Mouse (Mus musculus) midbrain, embryonic 13.5 days (tissue): ENCODE measurements at regions not wholly inside any gene's neighbourhood (a gene's known extent, or its start where the extent isn't known, plus 50 kb on each side); places are given as distances from the start of the nearest gene placed in this dataset.
"Not testable (repeated sequence)": the region's sequence is repeated elsewhere in the genome, so short reads cannot be mapped to it uniquely, and the experiment has no call there.

Source experiments
- ATAC-seq: fragments of 200-750 bp; cut with Nextera tagmentation; 2 replicates; pipeline ENCODE4 v1.8.0; 2017; ENCODE audit warnings: mild to moderate bottlenecking, moderate TSS enrichment, moderate library complexity
- H3K27ac ChIP-seq: fragments of 300-500 bp; sonication (generic); 2 replicates; pipeline ENCODE4 v1.5.1; 2015; ENCODE audit warnings: inconsistent platforms, mild to moderate bottlenecking, moderate library complexity
- H3K27me3 ChIP-seq: fragments of 300-500 bp; sonication (generic); 2 replicates; pipeline ENCODE4 v1.6.1; 2015; ENCODE audit warnings: mild to moderate bottlenecking, inconsistent platforms
- H3K36me3 ChIP-seq: fragments of 300-500 bp; sonication (generic); 2 replicates; pipeline ENCODE4 v1.6.1; 2015; ENCODE audit warnings: mild to moderate bottlenecking, inconsistent platforms
- H3K4me1 ChIP-seq: fragments of 300-500 bp; sonication (generic); replicated peaks from 2 replicates; pipeline ENCODE4 v1.6.1; 2015; ENCODE audit warnings: inconsistent platforms
- H3K4me2 ChIP-seq: fragments of 300-500 bp; sonication (generic); replicated peaks from 2 replicates; pipeline ENCODE4 v1.6.1; 2015; ENCODE audit warnings: moderate library complexity, mild to moderate bottlenecking, inconsistent platforms
- H3K4me3 ChIP-seq: fragments of 300-500 bp; sonication (generic); replicated peaks from 2 replicates; pipeline ENCODE4 v1.5.1; 2015; ENCODE audit warnings: mild to moderate bottlenecking, inconsistent platforms
- H3K9ac ChIP-seq: fragments of 300-500 bp; sonication (generic); replicated peaks from 2 replicates; pipeline ENCODE4 v1.6.1; 2015; ENCODE audit warnings: mild to moderate bottlenecking, inconsistent platforms
- H3K9me3 ChIP-seq: fragments of 300-500 bp; sonication (generic); 2 replicates; pipeline ENCODE4 v1.6.1; 2016; ENCODE audit warnings: mild to moderate bottlenecking, inconsistent platforms
- WGBS: fragments of 180-500 bp; shearing (Covaris S2); methylation state at CpG from one replicate; pipeline ENCODE4 v1.1.7; 2015; 5-methylcytosine and 5-hydroxymethylcytosine counted together

DNA sequence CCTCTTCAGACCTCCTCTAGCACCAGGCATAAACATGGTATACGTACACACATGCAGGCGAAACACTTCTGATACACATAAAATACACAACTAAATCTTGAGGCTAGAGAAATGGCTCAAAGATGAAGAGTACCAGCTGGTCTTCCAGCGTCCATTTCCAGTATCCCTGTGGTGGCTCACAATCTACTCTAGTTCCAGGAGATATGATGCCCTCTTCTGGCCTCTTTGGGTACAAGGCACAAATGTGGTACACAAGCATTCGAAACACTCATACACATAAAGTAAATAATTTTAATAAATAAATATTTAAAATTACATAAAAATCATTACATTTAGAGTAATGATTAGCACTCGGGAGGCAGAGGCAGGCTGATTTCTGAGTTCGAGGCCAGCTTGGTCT, 50.7 kb upstream of the Rabgap1l start:
- WGBS: 87% methylated on average over 6 of the region's 6 CpGs
- Histone ChIP-seq H3K4me2 (no peak overlapping the region), H3K27ac (no peak overlapping the region), H3K9me3 (no peaks in the 10 kb centered on the region), H3K4me3 (no peak overlapping the region), H3K9ac (no peak overlapping the region), H3K27me3 (no peaks in the 10 kb centered on the region), H3K36me3 (no peaks in the 10 kb centered on the region), H3K4me1 (no peaks in the 10 kb centered on the region)
- ATAC-seq: no peak

DNA sequence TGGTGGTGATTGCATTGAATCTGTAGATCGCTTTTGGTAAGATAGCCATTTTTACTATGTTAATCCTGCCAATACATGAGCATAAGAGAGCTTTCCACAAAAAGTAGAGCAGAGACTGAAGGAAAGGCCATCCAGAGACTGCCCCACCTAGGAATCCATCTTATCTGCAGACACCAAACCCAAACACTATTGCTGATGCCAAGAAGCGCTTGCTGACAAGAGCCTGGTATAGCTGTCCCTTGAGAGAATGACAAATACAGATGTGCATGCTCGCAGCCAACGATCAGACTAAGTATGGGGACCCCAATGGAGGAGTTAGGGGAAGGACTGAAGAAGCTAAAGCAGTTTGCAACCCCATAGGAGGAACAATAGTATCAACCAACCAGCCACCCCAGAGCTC, 51.7 kb upstream of the Rabgap1l start:
- H3K4me2 ChIP-seq, H3K36me3 ChIP-seq, ATAC-seq, H3K4me3 ChIP-seq, H3K9ac ChIP-seq, H3K27me3 ChIP-seq, H3K4me1 ChIP-seq, H3K9me3 ChIP-seq, H3K27ac ChIP-seq: not testable (repeated sequence)
- WGBS: 92% methylated on average over 4 of the region's 4 CpGs

DNA sequence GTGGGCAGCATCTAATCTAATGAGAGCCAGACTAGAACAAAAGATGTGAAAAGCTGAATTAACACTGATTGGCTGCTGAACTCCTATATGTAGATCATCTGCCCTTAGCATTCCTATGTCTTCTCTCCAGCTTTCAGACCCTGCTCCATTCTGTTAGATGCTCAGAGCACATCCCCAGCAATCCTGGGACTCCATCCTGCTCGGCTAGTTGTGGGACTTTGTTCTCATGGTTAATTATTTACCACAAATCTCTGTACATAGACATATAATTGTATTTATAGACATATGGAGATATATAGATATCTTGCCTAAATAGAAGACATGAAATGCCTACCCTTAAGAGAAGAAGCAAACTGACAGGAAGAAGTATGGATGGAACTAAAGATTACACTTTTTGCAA, 55.5 kb upstream of the Rc3h1 start:
- Histone ChIP-seq H3K27me3 (no peaks in the 10 kb centered on the region), H3K27ac (no peak overlapping the region), H3K9ac (no peak overlapping the region), H3K4me1 (no peaks in the 10 kb centered on the region), H3K36me3 (no peaks in the 10 kb centered on the region), H3K4me3 (no peak overlapping the region), H3K9me3 (no peaks in the 10 kb centered on the region), H3K4me2 (no peak overlapping the region)
- WGBS: 68% methylated on average over 1 of the region's 1 CpGs
- no peak for ATAC-seq

DNA sequence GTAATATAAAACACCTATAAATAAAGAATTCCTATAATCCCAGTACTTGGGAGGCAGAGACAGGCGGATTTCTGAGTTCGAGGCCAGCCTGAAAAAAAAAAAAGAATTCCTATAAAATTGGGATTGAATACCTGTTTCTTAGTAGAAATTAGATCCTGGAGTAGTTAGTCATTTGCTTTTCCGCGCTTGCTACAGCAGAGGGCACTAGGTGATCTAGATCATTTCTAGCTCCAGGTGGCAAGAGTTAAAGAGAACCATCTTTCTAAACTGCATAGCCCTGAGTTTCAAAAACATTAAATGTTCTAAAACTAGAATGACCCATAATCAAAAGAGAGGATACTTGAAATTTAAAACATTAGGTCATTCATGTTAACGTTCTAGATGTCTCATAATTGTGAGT, 51.8 kb upstream of the Rc3h1 start:
- Histone ChIP-seq H3K4me1 (no peaks in the 10 kb centered on the region), H3K27me3 (no peaks in the 10 kb centered on the region), H3K4me2 (no peak overlapping the region), H3K9me3 (no peaks in the 10 kb centered on the region), H3K9ac (no peak overlapping the region), H3K36me3 (no peaks in the 10 kb centered on the region), H3K4me3 (no peak overlapping the region), H3K27ac (no peak overlapping the region)
- ATAC-seq: no peak
- WGBS: 86% methylated on average over 5 of the region's 5 CpGs

DNA sequence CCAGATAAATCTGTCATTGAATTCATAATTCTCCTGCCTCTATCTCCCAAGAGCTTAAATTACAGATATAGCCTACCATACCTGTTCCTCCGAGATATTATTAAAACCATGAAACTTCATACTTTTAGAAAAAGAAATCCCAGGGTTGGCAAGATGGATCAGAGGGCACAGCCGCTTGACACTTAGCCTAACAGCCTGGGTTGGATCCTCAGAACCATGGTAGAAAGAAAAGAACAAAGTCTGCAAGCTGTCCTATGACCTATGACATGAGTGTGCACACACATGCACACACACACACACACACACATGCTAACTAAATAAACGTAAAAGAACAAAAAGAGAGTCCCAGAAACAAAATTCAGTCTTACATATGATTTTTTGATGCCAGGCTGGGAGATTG, 50.8 kb upstream of the Rc3h1 start:
- WGBS: 89% methylated on average over 3 of the region's 3 CpGs
- Histone ChIP-seq H3K27me3 (no peaks in the 10 kb centered on the region), H3K27ac (no peak overlapping the region), H3K36me3 (no peaks in the 10 kb centered on the region), H3K4me2 (no peak overlapping the region), H3K9ac (no peak overlapping the region), H3K4me1 (no peaks in the 10 kb centered on the region), H3K9me3 (no peaks in the 10 kb centered on the region), H3K4me3 (no peak overlapping the region)
- no peak for ATAC-seq

DNA sequence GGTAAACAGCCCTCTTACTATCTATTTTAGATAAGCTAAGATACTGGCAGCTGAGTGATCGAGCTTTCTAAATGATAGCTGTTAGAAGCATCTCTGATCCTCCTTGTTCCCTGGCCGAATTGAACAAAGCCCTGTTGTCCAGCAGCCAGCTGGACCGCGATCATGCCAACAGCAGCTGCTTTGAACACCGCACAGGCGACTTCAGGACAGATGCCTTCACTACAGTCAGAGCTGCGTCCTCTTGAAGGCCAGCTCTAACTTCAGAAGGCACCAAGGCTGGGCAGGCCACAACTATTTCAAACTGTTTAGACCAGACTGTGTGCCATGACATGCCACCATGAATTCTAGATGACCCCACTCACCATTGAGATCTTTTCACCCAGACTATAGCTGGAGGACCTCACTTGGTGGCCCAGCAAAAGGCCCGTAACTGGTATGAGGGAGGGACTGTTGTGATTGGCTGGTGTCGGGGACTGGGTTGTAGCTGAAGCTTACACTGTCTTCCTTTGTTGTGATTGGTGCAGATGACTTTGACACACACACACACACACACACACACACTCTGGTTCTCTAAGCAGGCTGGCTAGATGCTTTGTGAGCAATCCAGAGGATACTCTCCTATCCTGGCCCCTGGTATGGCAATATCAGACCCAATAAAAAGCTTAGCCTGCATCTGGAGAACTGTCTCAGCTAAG, 50.1 kb upstream of the Rc3h1 start:
- no peaks in the 10 kb centered on the region for H3K9me3 ChIP-seq
- 0 out of 2 replicates have a peak, but pooled peaks have one; percentile 30 for ATAC-seq
- H3K27ac ChIP-seq: no peak overlapping the region
- H3K4me1 ChIP-seq: no peaks in the 10 kb centered on the region
- H3K9ac ChIP-seq: no peak overlapping the region
- H3K4me3 ChIP-seq: no peak overlapping the region
- 84% methylated on average over 9 of the region's 9 CpGs for WGBS
- no peaks in the 10 kb centered on the region for H3K36me3 ChIP-seq
- no peaks in the 10 kb centered on the region for H3K27me3 ChIP-seq
- H3K4me2 ChIP-seq: no peak overlapping the region
